Mouse (Mus musculus) spleen, adult 2 months (tissue): ENCODE measurements around the gene Lzts2. TPM values are rescaled to one million over a fixed set of nuclear protein-coding genes. Genes with fewer than 3 reads are reported as not detected.

Experiments used
- DNase-seq, 2 experiments: peaks; one replicate each; pipeline versions ENCODE4 v3.0.0 to v3.0.0-alpha.2; 2012 to 2021; ENCODE audit warnings: low spot score in 2 of 2, low read depth in 1 of 2
- H3K27ac ChIP-seq: fragments of 200-500 bp; 2 replicates; pipeline ENCODE4 v1.5.1; 2012; ENCODE audit warnings: low read length, inconsistent platforms; ENCODE audit not compliant: insufficient read depth
- H3K27me3 ChIP-seq: fragments of 200-500 bp; 2 replicates; pipeline ENCODE4 v1.6.1; 2012; ENCODE audit warnings: mild to moderate bottlenecking, moderate library complexity, low read length, inconsistent platforms; ENCODE audit not compliant: control insufficient read depth, insufficient read depth
- H3K36me3 ChIP-seq: fragments of 200-500 bp; 2 replicates; pipeline ENCODE4 v1.6.1; 2012; ENCODE audit warnings: mild to moderate bottlenecking, low read length, inconsistent platforms; ENCODE audit not compliant: control insufficient read depth, insufficient read depth
- H3K4me1 ChIP-seq: fragments of 200-500 bp; 2 replicates; pipeline ENCODE4 v1.6.1; 2011; ENCODE audit warnings: inconsistent platforms; ENCODE audit not compliant: control insufficient read depth, insufficient read depth, insufficient read length
- H3K4me3 ChIP-seq: fragments of 200-500 bp; 2 replicates; pipeline ENCODE4 v1.5.1; 2011; ENCODE audit warnings: mild to moderate bottlenecking, inconsistent platforms; ENCODE audit not compliant: insufficient read depth, insufficient read length; ENCODE audit errors: extremely low read depth
- CTCF ChIP-seq: fragments of 200-500 bp; IDR thresholded peaks from 2 replicates; pipeline ENCODE4 v1.5.1; 2011; ENCODE audit warnings: mild to moderate bottlenecking, inconsistent platforms; ENCODE audit not compliant: insufficient read depth, insufficient read length, insufficient replicate concordance; ENCODE audit errors: extremely low read depth
- POLR2A ChIP-seq: fragments of 200-500 bp; IDR thresholded peaks from 2 replicates; pipeline ENCODE4 v1.6.1; 2011; ENCODE audit warnings: low read depth, low read length, inconsistent platforms
- WGBS: fragments of 180-500 bp; shearing (Covaris S2); methylation state at CpG from one replicate; pipeline ENCODE4 v1.1.7; 2018; 5-methylcytosine and 5-hydroxymethylcytosine counted together
- polyA plus RNA-seq: library from polyadenylated mRNA; depleted of rRNA; stranded (reverse); fragments of >200 nt; gene quantifications from 2 replicates; pipeline ENCODE4 v1.2.3, GENCODE M21; 2012

Gene Lzts2
- polyA plus RNA-seq, 1 experiment, result 23.3 TPM

DNA sequence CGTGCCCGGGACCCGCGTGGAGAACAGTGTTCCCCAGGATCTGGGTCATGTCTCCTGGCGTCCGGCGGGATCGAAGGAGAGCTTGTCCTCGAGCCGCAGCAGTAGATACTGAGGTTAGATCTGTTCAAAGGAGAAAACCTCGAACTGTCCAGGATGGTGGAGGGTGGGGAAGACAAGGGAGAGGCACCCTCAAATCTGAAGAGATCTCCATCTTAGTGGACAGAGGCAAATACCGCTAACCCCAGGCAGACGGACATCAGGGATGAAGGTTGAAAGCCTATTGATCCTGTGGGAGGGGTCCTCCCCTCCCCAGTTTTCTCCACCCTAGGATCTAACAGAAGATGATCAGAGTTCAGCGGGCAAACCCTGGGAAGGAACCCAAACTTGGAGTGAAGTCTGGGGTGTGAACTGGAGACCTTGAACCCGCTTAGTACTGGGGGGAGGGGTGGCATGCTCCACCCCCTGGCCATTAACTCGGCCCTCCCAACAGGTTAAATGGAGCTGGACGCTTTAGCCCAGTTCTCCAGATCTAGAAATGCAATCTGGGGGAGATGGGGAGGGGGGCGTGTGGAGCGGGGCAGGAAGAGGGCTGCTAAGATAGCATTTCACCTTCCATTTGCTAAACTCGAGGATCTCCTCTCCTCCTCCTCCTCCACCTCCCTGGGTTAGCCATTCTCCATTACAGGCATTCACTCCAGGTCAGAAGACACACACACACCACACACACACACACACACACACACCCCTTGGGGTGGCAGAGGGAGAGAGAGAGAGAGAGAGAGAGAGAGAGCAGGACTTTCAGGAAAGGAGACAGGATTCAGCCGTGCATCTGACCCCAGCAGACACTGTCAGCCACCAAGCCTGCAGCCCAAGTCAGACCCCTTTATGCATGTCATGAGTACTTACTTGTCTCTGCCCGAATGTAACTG, 24.4 kb upstream of the Lzts2 start:
- H3K36me3 ChIP-seq, result no peaks in the 10 kb centered on the region
- H3K4me1 ChIP-seq, result peaks cover 7% of the 10 kb centered on the region
- no peak overlapping the region for H3K27ac ChIP-seq
- no peak for TF ChIP-seq POLR2A
- no peak for TF ChIP-seq CTCF
- no peak for DNase-seq
- 35% methylated on average over 22 of the region's 22 CpGs for WGBS
- peak overlapping the region; percentile 27; the same call in 1 of the 2 replicates for H3K4me3 ChIP-seq
- H3K27me3 ChIP-seq, result peaks cover 12% of the 10 kb centered on the region

DNA sequence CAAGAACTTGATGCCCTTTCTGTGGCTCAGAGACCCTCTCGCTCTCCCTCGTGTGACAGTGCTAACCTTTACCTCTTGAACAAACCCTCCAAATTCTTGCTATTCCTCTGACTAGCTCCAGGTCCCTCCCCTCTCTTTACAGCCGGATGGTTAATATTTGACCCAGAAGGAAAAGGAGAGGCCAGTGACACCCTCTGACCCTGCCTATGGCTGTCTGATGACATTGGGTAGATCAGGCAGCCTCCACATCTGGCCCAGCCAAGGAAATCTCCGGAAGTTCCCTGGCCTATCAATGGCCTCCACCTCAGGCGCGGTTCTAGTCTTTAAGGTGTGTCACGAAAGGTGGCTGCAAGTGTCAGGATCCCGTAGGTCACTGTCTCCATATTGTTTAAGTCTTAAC, 23.2 kb upstream of the Lzts2 start:
- Histone ChIP-seq H3K4me3 (no peak overlapping the region), H3K36me3 (no peaks in the 10 kb centered on the region), H3K4me1 (peaks cover 7% of the 10 kb centered on the region), H3K27me3 (peaks cover 12% of the 10 kb centered on the region), H3K27ac (no peak overlapping the region)
- DNase-seq, result no peak
- WGBS, result 86% methylated on average over 8 of the region's 8 CpGs
- TF ChIP-seq CTCF, result no peak
- no peak for TF ChIP-seq POLR2A

DNA sequence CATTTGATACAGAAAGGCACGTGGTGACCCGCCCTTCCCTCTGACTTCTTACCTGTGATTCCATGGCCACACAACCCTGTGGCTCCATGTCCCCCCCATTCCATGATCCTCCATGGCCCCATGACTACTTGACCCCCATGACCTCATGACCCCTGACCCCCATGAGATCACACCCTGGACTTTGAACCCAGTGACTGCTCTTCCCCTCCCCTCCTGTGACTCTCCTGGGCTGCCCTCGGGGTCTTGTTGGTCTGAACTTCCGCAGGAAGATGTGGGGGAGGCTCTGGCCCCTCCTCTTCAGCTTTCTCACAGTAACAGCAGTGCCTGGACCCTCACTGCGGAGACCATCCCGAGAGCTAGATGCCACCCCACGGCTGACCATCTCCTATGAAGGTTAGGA, 22.0 kb upstream of the Lzts2 start:
- no peaks in the 10 kb centered on the region for H3K36me3 ChIP-seq
- WGBS, result 32% methylated on average over 7 of the region's 7 CpGs
- peaks cover 12% of the 10 kb centered on the region for H3K27me3 ChIP-seq
- no peak overlapping the region for H3K4me3 ChIP-seq
- no peak for DNase-seq
- no peak overlapping the region for H3K27ac ChIP-seq
- TF ChIP-seq POLR2A, result no peak
- TF ChIP-seq CTCF, result no peak
- H3K4me1 ChIP-seq, result peaks cover 7% of the 10 kb centered on the region

DNA sequence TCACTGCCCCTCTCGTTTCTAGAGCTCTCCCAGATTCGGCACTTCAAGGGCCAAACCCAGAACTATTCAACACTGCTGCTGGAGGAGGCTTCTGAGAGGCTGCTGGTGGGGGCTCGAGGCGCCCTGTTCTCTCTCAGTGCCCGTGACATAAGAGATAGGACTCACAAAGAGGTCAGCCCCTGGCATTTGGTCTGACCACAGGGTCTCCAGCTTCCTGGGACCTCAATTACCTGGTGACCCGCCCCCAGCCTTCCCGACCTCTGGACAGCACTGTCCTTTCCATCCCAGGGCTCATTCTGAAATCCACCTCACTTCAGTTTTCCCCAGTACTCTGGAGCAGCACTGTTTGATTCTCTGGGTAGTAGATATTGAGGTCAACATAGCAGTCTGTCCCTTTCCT, 21.5 kb upstream of the Lzts2 start:
- no peaks in the 10 kb centered on the region for H3K36me3 ChIP-seq
- 59% methylated on average over 7 of the region's 7 CpGs for WGBS
- no peak overlapping the region for H3K27ac ChIP-seq
- H3K4me1 ChIP-seq, result peaks cover 7% of the 10 kb centered on the region
- H3K4me3 ChIP-seq, result no peak overlapping the region
- no peak for DNase-seq
- no peak for TF ChIP-seq POLR2A
- TF ChIP-seq CTCF, result no peak
- peaks cover 12% of the 10 kb centered on the region for H3K27me3 ChIP-seq

DNA sequence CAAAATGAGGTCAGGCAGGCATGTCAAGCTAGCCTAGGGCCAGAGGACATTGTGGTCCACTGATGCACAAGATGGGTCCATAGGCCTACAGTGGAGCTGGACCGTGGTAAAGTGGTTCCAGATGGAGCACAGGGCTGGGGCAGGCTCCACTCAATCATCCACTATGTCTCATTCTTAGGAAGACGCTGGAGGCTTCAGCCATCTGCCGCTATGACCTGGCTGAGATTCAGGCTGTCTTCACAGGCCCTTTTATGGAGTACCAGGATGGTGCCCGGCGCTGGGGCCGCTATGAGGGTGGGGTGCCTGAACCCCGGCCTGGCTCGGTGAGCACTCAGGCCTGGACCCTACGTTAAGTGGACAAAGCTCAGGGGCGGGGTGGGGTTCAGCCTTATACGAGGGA, 16.4 kb upstream of the Lzts2 start:
- 92% methylated on average over 11 of the region's 11 CpGs for WGBS
- H3K27ac ChIP-seq, result no peak overlapping the region
- H3K36me3 ChIP-seq, result peaks cover 1% of the 10 kb centered on the region; the same call in 1 of the 2 replicates
- H3K4me3 ChIP-seq, result no peak overlapping the region
- no peak for DNase-seq
- TF ChIP-seq POLR2A (no peak), CTCF (no peak)
- no peaks in the 10 kb centered on the region for H3K4me1 ChIP-seq
- H3K27me3 ChIP-seq, result no peaks in the 10 kb centered on the region

DNA sequence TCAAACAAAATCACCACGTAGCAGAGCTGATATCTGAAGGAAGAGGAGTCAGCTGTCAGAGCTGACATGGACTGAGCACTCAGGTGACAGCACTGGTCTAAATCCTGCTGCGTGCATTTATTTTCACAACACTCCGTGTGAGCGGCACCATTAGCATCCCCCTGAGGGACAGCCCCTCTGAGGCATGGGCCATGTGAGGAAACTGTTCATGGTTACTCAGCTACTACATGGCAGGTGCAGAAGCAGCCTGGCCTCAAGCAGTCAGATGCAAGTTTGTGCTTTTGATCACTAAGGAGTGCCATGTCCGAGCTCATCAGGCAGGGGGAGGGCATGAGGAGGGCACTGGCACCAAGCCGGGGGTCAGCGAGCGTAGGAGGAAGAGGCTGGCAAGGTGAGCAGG, 14.6 kb upstream of the Lzts2 start:
- 89% methylated on average over 8 of the region's 8 CpGs for WGBS
- peaks cover 1% of the 10 kb centered on the region for H3K36me3 ChIP-seq
- no peak overlapping the region for H3K4me3 ChIP-seq
- no peak for DNase-seq
- no peaks in the 10 kb centered on the region for H3K27me3 ChIP-seq
- H3K27ac ChIP-seq, result no peak overlapping the region
- H3K4me1 ChIP-seq, result no peaks in the 10 kb centered on the region
- TF ChIP-seq POLR2A (no peak), CTCF (no peak)

DNA sequence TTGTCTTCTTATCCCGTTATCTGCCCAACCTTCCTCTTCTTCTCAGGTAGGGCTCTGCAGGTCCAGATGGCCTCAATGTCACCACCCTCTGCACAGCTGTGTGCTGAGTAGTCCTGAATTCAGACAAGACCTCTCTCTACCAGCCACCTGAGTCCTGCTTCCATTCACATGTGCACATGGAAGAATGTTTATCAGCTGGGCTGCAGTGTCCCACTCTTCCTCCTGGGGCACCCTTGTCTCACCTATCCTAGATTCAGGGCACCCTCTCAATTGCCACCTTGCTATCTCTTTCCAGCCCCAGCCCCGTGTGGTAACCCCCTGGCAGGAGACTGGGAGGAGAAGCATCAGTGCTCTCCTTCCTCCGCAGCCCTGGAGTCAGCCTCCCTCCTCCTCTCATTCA, 11.9 kb upstream of the Lzts2 start:
- no peak for TF ChIP-seq POLR2A
- TF ChIP-seq CTCF, result no peak
- DNase-seq, result no peak
- Histone ChIP-seq H3K27ac (no peak overlapping the region), H3K4me1 (peaks cover 4% of the 10 kb centered on the region; the same call in 1 of the 2 replicates), H3K36me3 (peaks cover 1% of the 10 kb centered on the region), H3K4me3 (no peak overlapping the region), H3K27me3 (no peaks in the 10 kb centered on the region)
- 67% methylated on average over 3 of the region's 3 CpGs for WGBS
